Comparison of ENCODE assay signal across 15 mouse cellular contexts in the genomic region with DNA sequence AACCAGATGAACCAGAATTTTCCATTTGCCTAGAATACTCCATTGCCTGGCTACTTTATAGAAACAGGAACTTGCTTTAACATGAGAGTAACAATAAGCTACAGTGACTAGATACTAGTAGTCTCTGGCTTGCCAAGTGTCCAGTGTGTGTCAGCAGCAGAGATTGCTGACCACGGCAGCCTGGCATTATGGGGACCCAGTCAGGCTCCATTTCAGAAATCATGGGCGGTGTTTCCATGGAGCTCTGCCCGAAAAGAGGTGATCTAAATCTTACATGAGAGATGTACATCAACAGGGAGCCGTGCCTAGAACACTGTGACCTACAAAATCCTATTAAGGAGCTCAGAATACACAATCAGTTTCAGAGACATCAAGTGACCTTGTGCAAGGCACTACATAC.
A peak's percentile ranks its signal among the peaks of the same experiment; 100 is the strongest.
DNase-seq lines count a peak whose midpoint lies in the region.
"Had no signal": no experiment of that assay in that cellular context is flagged by ENCODE, and none has a peak within 500 bp of the region (broad histone marks: within the 10 kb centered on the region; RNA-seq: fewer than 3 reads in every experiment).

No protein-coding gene starts in this region.

- no peaks in the 10 kb centered on the region for H3K36me3 ChIP-seq in limb, embryonic 10.5 days
- H3K36me3 ChIP-seq: forebrain, embryonic 12.5 days; kidney, embryonic 15.5 days; lung, embryonic 15.5 days had no signal

- no peak overlapping the region for H3K27ac ChIP-seq in limb, embryonic 10.5 days
- H3K27ac ChIP-seq: forebrain, embryonic 12.5 days; heart, adult 2 months; hindbrain, postnatal 0 days; kidney, embryonic 15.5 days; liver, embryonic 14.5 days; lung, embryonic 15.5 days had no signal

- peak; percentile 23 for DNase-seq in retina, postnatal 1 day
- DNase-seq in retina, embryonic 14.5 days (ENCODE audit: low spot score) = no peak
- peak; percentile 81 to 86 for DNase-seq in cerebellum, adult 18-20 months
- peak; percentile 66 to 70 for DNase-seq in cerebellum, postnatal 25 days
- peak; percentile 85 for DNase-seq in skeletal muscle tissue, adult 2 months (ENCODE audit: low read depth, low spot score)
- DNase-seq in limb, embryonic 10.5 days (ENCODE audit: low spot score) = no peak
- no peak for DNase-seq in left cerebral cortex, postnatal 36 days (ENCODE audit: low spot score in 2 of 2)
- DNase-seq: adrenal gland, postnatal 14 days; heart, adult 2 months; thymus, postnatal 14 days had no signal

- H3K27me3 ChIP-seq in limb, embryonic 10.5 days (ENCODE audit: low read depth, poor library complexity, severe bottlenecking) = no peaks in the 10 kb centered on the region
- H3K27me3 ChIP-seq: forebrain, embryonic 12.5 days; kidney, embryonic 15.5 days; lung, embryonic 15.5 days had no signal

- peaks cover 25% of the 10 kb centered on the region for H3K4me1 ChIP-seq in limb, embryonic 10.5 days
- H3K4me1 ChIP-seq: forebrain, embryonic 12.5 days had no signal

- intact Hi-C loops in left cerebral cortex, postnatal 36 days (cut with DNase I) = no loop called here

- no peak overlapping the region for H3K4me3 ChIP-seq in limb, embryonic 10.5 days
- H3K4me3 ChIP-seq: forebrain, embryonic 12.5 days; heart, adult 2 months; kidney, embryonic 15.5 days; lung, embryonic 15.5 days had no signal

- WGBS in limb, embryonic 10.5 days = 90% methylated on average over 4 of the region's 4 CpGs

- H3K9me3 ChIP-seq in limb, embryonic 10.5 days (replicated peaks) = no peaks in the 10 kb centered on the region
- H3K9me3 ChIP-seq: forebrain, embryonic 12.5 days; kidney, embryonic 15.5 days; lung, embryonic 15.5 days had no signal

Comparison
In these comparisons a context has a peak if more than half of its experiments do, and no peak if none do; other contexts are left out.
1. DNase-seq: peak in retina, postnatal 1 day (single experiment), cerebellum, adult 18-20 months (2 of 2), cerebellum, postnatal 25 days (2 of 2) and skeletal muscle tissue, adult 2 months (single experiment); none in retina, embryonic 14.5 days (single experiment), limb, embryonic 10.5 days (single experiment) and left cerebral cortex, postnatal 36 days (0 of 2).